Mouse (Mus musculus): ENCODE measurements around the gene Mgp. TPM values are rescaled to one million over a fixed set of nuclear protein-coding genes. Genes with fewer than 3 reads are reported as not detected.

Mgp gene
- polyA plus RNA-seq, 1 experiment, result 472 TPM

DNA sequence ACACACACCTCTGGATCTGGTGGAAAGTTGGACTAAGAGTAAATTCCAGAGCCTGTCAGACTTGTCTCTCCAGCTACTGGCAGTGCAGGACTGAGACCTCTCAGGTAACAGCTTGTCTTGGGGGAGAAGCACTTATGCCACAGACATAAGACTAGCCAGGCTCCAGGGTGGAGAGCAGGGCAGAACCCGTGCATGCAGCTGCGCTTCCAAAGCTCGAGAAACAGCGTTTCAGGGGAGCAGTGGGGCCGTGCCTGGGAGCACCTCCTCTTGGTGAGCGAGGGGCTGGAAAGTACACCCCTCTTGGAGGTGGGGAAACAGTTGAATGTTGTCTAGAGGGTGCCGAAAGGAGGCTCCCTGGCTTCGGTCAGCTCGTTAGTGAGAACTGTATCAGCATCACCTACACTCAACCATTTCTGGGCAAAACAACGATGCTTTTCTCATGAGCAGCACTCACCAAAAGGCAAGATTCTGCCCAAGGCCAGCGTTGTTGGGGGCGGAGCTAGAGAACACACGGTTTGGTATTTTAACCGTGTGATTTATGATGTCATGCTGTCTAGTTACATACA, 19.5 kb downstream of the Mgp start:
- Histone ChIP-seq H3K79me3 (ENCODE audit: low read depth) (no peaks in the 10 kb centered on the region), H3K36me3 (ENCODE audit: control insufficient read depth, insufficient read depth) (no peaks in the 10 kb centered on the region), H3K4me3 (ENCODE audit: insufficient read depth, poor library complexity, severe bottlenecking) (no peak overlapping the region), H3K27me3 (ENCODE audit: control insufficient read depth, insufficient read depth, insufficient read length) (no peaks in the 10 kb centered on the region), H3ac (ENCODE audit: control insufficient read depth, insufficient read length, low read depth) (no peak overlapping the region), H3K79me2 (ENCODE audit: control insufficient read depth, insufficient read depth) (no peaks in the 10 kb centered on the region)
- TF ChIP-seq CTCF (IDR thresholded peaks at IDR 0.05; ENCODE audit: control insufficient read depth, insufficient read depth, insufficient read length) (no peak), MAX (IDR thresholded peaks at IDR 0.05) (no peak), USF1 (IDR thresholded peaks at IDR 0.05; ENCODE audit: low read depth) (no peak), FOSL1 (IDR thresholded peaks at IDR 0.05; ENCODE audit: insufficient read depth, low read length, poor library complexity, severe bottlenecking) (no peak), MYOD1 (IDR thresholded peaks at IDR 0.05; ENCODE audit: control insufficient read depth, insufficient read length, low read depth) (no peak), MYOG (IDR thresholded peaks at IDR 0.05; ENCODE audit: control insufficient read depth, extremely low read depth, insufficient read length) (no peak), CEBPB (IDR thresholded peaks at IDR 0.05; ENCODE audit: low read depth) (no peak)

DNA sequence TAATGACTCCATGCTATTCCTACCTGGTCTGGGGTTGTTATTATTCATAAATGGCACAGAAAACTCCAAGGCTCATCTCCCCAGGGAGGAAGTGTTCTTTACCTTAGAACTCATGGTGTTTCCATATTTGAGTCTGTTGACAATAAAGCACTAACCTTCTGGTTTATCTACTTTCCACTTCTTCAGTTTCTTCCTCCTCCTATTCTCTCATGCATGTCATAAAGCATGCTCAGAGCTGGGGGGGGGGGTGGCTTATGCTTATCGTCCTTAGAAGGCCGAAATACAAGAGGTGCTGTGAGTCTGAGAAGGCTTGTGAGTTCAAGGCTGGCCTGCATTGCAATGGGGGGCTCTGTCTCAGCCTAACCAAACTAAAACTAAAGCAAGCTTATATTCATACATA, 20.4 kb downstream of the Mgp start:
- Histone ChIP-seq H3K36me3 (ENCODE audit: control insufficient read depth, insufficient read depth) (no peaks in the 10 kb centered on the region), H3K79me3 (ENCODE audit: low read depth) (no peaks in the 10 kb centered on the region), H3K4me3 (ENCODE audit: insufficient read depth, poor library complexity, severe bottlenecking) (no peak overlapping the region), H3ac (ENCODE audit: control insufficient read depth, insufficient read length, low read depth) (no peak overlapping the region), H3K79me2 (ENCODE audit: control insufficient read depth, insufficient read depth) (no peaks in the 10 kb centered on the region), H3K27me3 (ENCODE audit: control insufficient read depth, insufficient read depth, insufficient read length) (no peaks in the 10 kb centered on the region)
- TF ChIP-seq MYOD1 (IDR thresholded peaks at IDR 0.05; ENCODE audit: control insufficient read depth, insufficient read length, low read depth) (no peak), MYOG (IDR thresholded peaks at IDR 0.05; ENCODE audit: control insufficient read depth, extremely low read depth, insufficient read length) (no peak), USF1 (IDR thresholded peaks at IDR 0.05; ENCODE audit: low read depth) (no peak), CTCF (IDR thresholded peaks at IDR 0.05; ENCODE audit: control insufficient read depth, insufficient read depth, insufficient read length) (no peak), CEBPB (IDR thresholded peaks at IDR 0.05; ENCODE audit: low read depth) (no peak), MAX (IDR thresholded peaks at IDR 0.05) (no peak), FOSL1 (IDR thresholded peaks at IDR 0.05; ENCODE audit: insufficient read depth, low read length, poor library complexity, severe bottlenecking) (no peak)

DNA sequence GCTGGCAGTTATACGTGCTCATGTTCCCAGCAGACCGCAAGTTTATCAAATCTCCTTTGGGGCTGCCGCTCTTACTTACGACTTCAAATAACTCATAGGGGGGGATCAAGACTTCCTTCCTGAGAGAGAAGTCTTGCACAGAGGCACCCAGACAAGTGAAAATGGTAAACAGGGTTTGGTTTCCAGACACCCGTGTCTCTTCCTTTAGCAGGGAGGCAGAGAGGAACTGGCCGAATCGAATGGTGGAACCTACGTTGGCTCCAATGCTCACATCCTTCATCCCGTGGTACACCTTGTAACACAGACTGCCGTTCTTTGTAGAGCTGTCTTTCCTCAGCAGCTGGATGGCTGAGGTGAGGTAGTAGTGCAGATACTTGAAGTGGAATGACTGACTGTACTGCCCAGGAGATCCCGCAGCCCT, 21.3 kb downstream of the Mgp start:
- Histone ChIP-seq H3K36me3 (ENCODE audit: control insufficient read depth, insufficient read depth) (no peaks in the 10 kb centered on the region), H3K79me3 (ENCODE audit: low read depth) (no peaks in the 10 kb centered on the region), H3K27me3 (ENCODE audit: control insufficient read depth, insufficient read depth, insufficient read length) (no peaks in the 10 kb centered on the region), H3ac (ENCODE audit: control insufficient read depth, insufficient read length, low read depth) (no peak overlapping the region), H3K79me2 (ENCODE audit: control insufficient read depth, insufficient read depth) (no peaks in the 10 kb centered on the region), H3K4me3 (ENCODE audit: insufficient read depth, poor library complexity, severe bottlenecking) (no peak overlapping the region)
- TF ChIP-seq CEBPB (IDR thresholded peaks at IDR 0.05; ENCODE audit: low read depth) (no peak), USF1 (IDR thresholded peaks at IDR 0.05; ENCODE audit: low read depth) (no peak), CTCF (IDR thresholded peaks at IDR 0.05; ENCODE audit: control insufficient read depth, insufficient read depth, insufficient read length) (no peak), MYOD1 (IDR thresholded peaks at IDR 0.05; ENCODE audit: control insufficient read depth, insufficient read length, low read depth) (no peak), FOSL1 (IDR thresholded peaks at IDR 0.05; ENCODE audit: insufficient read depth, low read length, poor library complexity, severe bottlenecking) (no peak), MYOG (IDR thresholded peaks at IDR 0.05; ENCODE audit: control insufficient read depth, extremely low read depth, insufficient read length) (no peak), MAX (IDR thresholded peaks at IDR 0.05) (no peak)

DNA sequence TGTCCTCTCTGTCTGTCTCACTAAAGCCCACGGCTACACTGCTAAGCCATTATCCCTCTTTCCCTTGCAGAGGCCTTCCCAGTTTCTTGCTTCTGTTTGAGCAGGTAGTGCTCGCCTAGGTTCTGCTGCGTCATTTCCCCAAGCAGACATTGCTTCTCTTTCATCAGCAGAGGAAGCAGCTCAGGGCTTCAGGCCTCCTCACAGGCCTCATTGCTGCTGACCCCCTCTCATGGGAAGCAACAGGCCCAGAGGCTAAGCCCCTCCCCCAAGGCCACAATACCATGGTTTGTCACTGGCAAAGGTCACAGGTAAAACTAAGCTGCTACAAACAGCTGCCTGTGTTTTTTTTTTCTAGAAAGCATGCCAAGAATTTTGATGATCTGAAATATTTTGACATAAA, 22.9 kb downstream of the Mgp start:
- H3ac ChIP-seq (ENCODE audit: control insufficient read depth, insufficient read length, low read depth), result no peak overlapping the region
- H3K27me3 ChIP-seq (ENCODE audit: control insufficient read depth, insufficient read depth, insufficient read length), result no peaks in the 10 kb centered on the region
- no peak overlapping the region for H3K4me3 ChIP-seq (ENCODE audit: insufficient read depth, poor library complexity, severe bottlenecking)
- H3K79me2 ChIP-seq (ENCODE audit: control insufficient read depth, insufficient read depth), result no peaks in the 10 kb centered on the region
- H3K36me3 ChIP-seq (ENCODE audit: control insufficient read depth, insufficient read depth), result no peaks in the 10 kb centered on the region
- H3K79me3 ChIP-seq (ENCODE audit: low read depth), result no peaks in the 10 kb centered on the region
- TF ChIP-seq CTCF (IDR thresholded peaks at IDR 0.05; ENCODE audit: control insufficient read depth, insufficient read depth, insufficient read length) (no peak), FOSL1 (IDR thresholded peaks at IDR 0.05; ENCODE audit: insufficient read depth, low read length, poor library complexity, severe bottlenecking) (no peak), MYOG (IDR thresholded peaks at IDR 0.05; ENCODE audit: control insufficient read depth, extremely low read depth, insufficient read length) (no peak), MYOD1 (IDR thresholded peaks at IDR 0.05; ENCODE audit: control insufficient read depth, insufficient read length, low read depth) (no peak), CEBPB (IDR thresholded peaks at IDR 0.05; ENCODE audit: low read depth) (no peak)

DNA sequence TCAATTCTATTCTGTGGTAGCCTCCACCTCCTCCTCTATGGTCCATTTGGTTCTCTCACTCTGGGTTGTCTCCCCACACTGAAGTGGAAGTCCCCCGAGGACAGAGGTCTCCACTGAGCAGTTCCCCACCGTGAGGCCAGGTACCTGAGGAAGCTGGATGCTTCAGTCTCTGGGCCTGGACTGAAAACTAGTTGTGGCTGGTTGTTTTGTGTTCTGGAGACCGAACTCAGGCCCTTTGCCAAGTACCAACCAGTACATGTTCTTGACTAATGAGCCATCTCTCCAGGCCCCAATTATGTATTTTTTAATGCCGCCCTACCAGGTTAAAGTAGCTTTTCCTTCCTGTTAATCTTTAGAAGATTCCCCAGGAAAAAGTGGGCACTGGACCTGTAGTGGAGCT, 23.3 kb downstream of the Mgp start:
- H3ac ChIP-seq (ENCODE audit: control insufficient read depth, insufficient read length, low read depth), result no peak overlapping the region

More for the DNA sequence above, 23.3 kb downstream of the Mgp start:
- Histone ChIP-seq H3K79me3 (ENCODE audit: low read depth) (no peaks in the 10 kb centered on the region), H3K36me3 (ENCODE audit: control insufficient read depth, insufficient read depth) (no peaks in the 10 kb centered on the region), H3K79me2 (ENCODE audit: control insufficient read depth, insufficient read depth) (no peaks in the 10 kb centered on the region), H3K4me3 (ENCODE audit: insufficient read depth, poor library complexity, severe bottlenecking) (no peak overlapping the region), H3K27me3 (ENCODE audit: control insufficient read depth, insufficient read depth, insufficient read length) (no peaks in the 10 kb centered on the region)
- TF ChIP-seq CEBPB (IDR thresholded peaks at IDR 0.05; ENCODE audit: low read depth) (no peak), USF1 (IDR thresholded peaks at IDR 0.05; ENCODE audit: low read depth) (no peak), FOSL1 (IDR thresholded peaks at IDR 0.05; ENCODE audit: insufficient read depth, low read length, poor library complexity, severe bottlenecking) (no peak), MAX (IDR thresholded peaks at IDR 0.05) (no peak), MYOG (IDR thresholded peaks at IDR 0.05; ENCODE audit: control insufficient read depth, extremely low read depth, insufficient read length) (no peak), MYOD1 (IDR thresholded peaks at IDR 0.05; ENCODE audit: control insufficient read depth, insufficient read length, low read depth) (no peak), CTCF (IDR thresholded peaks at IDR 0.05; ENCODE audit: control insufficient read depth, insufficient read depth, insufficient read length) (no peak)
